In genomic region chr1:74297269-74297668, GRCm38 (mm10) we compare ENCODE assay signal across 8 mouse cellular contexts. TPM values are rescaled to one million over a fixed set of nuclear protein-coding genes. Genes with fewer than 3 reads are reported as not detected.
DNase-seq lines count a peak whose midpoint lies in the region; ATAC-seq and TF ChIP-seq lines count a peak whose summit lies in the region.

No protein-coding gene starts in this region.

- no peak overlapping the region for H3K9ac ChIP-seq in kidney, embryonic 15.5 days
- H3K9ac ChIP-seq in embryonic facial prominence, embryonic 14.5 days (ENCODE audit: low read depth, low read length), result peak overlapping the region; percentile 32; the same call in 1 of the 2 replicates
- peak overlapping the region; percentile 27; the same call in 1 of the 2 replicates for H3K9ac ChIP-seq in kidney, postnatal 0 days (ENCODE audit: low read depth, low read length)
- no peak overlapping the region for H3K9ac ChIP-seq in neural tube, embryonic 15.5 days (replicated peaks)

- H3K27me3 ChIP-seq in kidney, embryonic 15.5 days, result no peaks in the 10 kb centered on the region
- no peaks in the 10 kb centered on the region for H3K27me3 ChIP-seq in embryonic facial prominence, embryonic 14.5 days (replicated peaks; ENCODE audit: control insufficient read depth, insufficient read depth, low read length)
- no peaks in the 10 kb centered on the region for H3K27me3 ChIP-seq in kidney, postnatal 0 days (ENCODE audit: insufficient read depth, low read length)
- H3K27me3 ChIP-seq in neural tube, embryonic 15.5 days (replicated peaks), result 0 out of 2 replicates have a peak, but pooled peaks cover under 1% of the 10 kb centered on the region

- H3K36me3 ChIP-seq in kidney, embryonic 15.5 days, result peaks cover 21% of the 10 kb centered on the region
- H3K36me3 ChIP-seq in embryonic facial prominence, embryonic 14.5 days (ENCODE audit: control insufficient read depth, insufficient read depth, low read length), result peaks cover 20% of the 10 kb centered on the region; the same call in 1 of the 2 replicates
- H3K36me3 ChIP-seq in kidney, postnatal 0 days (ENCODE audit: insufficient read depth, low read length), result peaks cover 6% of the 10 kb centered on the region; the same call in 1 of the 2 replicates
- H3K36me3 ChIP-seq in neural tube, embryonic 15.5 days, result peaks cover 15% of the 10 kb centered on the region

- H3K4me3 ChIP-seq in kidney, embryonic 15.5 days (replicated peaks), result no peak overlapping the region
- H3K4me3 ChIP-seq in embryonic facial prominence, embryonic 14.5 days (ENCODE audit: low read depth, low read length), result no peak overlapping the region
- no peak overlapping the region for H3K4me3 ChIP-seq in kidney, postnatal 0 days (replicated peaks; ENCODE audit: low read depth, low read length)
- no peak overlapping the region for H3K4me3 ChIP-seq in neural tube, embryonic 15.5 days (replicated peaks)

- DNase-seq in kidney, adult 8-10 months, result no peak
- DNase-seq in embryonic facial prominence, embryonic 14.5 days (ENCODE audit: low spot score), result peak; percentile 24
- DNase-seq in kidney, postnatal 0 days (ENCODE audit: low spot score), result no peak
- no peak for DNase-seq in right cerebral cortex, adult 18-20 months
- DNase-seq in thymus, postnatal 4 days, result no peak
- no peak for DNase-seq in frontal cortex, postnatal 25 days (ENCODE audit: low spot score in 2 of 2)

- ATAC-seq in kidney, embryonic 15.5 days (replicated peaks; ENCODE audit: low FRiP score), result peak; percentile 23; the same call in 1 of the 2 replicates
- no peak for ATAC-seq in embryonic facial prominence, embryonic 14.5 days (ENCODE audit: low read depth)
- 0 out of 2 replicates have a peak, but pooled peaks have one; percentile 8 for ATAC-seq in kidney, postnatal 0 days (replicated peaks; ENCODE audit: low FRiP score, low read depth)
- no peak for ATAC-seq in neural tube, embryonic 15.5 days (ENCODE audit: low FRiP score)

- peak overlapping the region; percentile 98 for H3K27ac ChIP-seq in kidney, embryonic 15.5 days
- H3K27ac ChIP-seq in embryonic facial prominence, embryonic 14.5 days (replicated peaks; ENCODE audit: low read depth, low read length), result peak overlapping the region; percentile 91
- H3K27ac ChIP-seq in kidney, postnatal 0 days, result peak overlapping the region; percentile 92
- 0 out of 2 replicates have a peak overlapping the region, but pooled peaks have one; percentile 83 for H3K27ac ChIP-seq in neural tube, embryonic 15.5 days (replicated peaks)

- no peaks in the 10 kb centered on the region for H3K9me3 ChIP-seq in kidney, embryonic 15.5 days (replicated peaks)
- H3K9me3 ChIP-seq in embryonic facial prominence, embryonic 14.5 days (ENCODE audit: control insufficient read depth, low read length), result no peaks in the 10 kb centered on the region
- H3K9me3 ChIP-seq in kidney, postnatal 0 days (replicated peaks; ENCODE audit: low read length), result no peaks in the 10 kb centered on the region
- no peaks in the 10 kb centered on the region for H3K9me3 ChIP-seq in neural tube, embryonic 15.5 days (replicated peaks)

- peak overlapping the region; percentile 53; the same call in 1 of the 2 replicates for H3K4me2 ChIP-seq in kidney, embryonic 15.5 days
- H3K4me2 ChIP-seq in embryonic facial prominence, embryonic 14.5 days (ENCODE audit: low read depth, low read length), result peak overlapping the region; percentile 45
- H3K4me2 ChIP-seq in kidney, postnatal 0 days (ENCODE audit: low read length), result no peak overlapping the region
- H3K4me2 ChIP-seq in neural tube, embryonic 15.5 days, result no peak overlapping the region

- no peak for TF ChIP-seq CTCF in kidney, postnatal 0 days (IDR thresholded peaks at IDR 0.05; ENCODE audit: low read depth)

- H3K4me1 ChIP-seq in kidney, embryonic 15.5 days, result peaks cover 69% of the 10 kb centered on the region
- peaks cover 29% of the 10 kb centered on the region for H3K4me1 ChIP-seq in embryonic facial prominence, embryonic 14.5 days (ENCODE audit: control insufficient read depth, insufficient read depth, low read length)
- H3K4me1 ChIP-seq in kidney, postnatal 0 days (replicated peaks; ENCODE audit: insufficient read depth, low read length), result peaks cover 49% of the 10 kb centered on the region
- peaks cover 48% of the 10 kb centered on the region for H3K4me1 ChIP-seq in neural tube, embryonic 15.5 days

- 41% methylated on average over 3 of the region's 3 CpGs for WGBS in kidney, embryonic 15.5 days
- 65% methylated on average over 3 of the region's 3 CpGs for WGBS in embryonic facial prominence, embryonic 14.5 days
- WGBS in kidney, postnatal 0 days, result 44% methylated on average over 3 of the region's 3 CpGs
- 84% methylated on average over 3 of the region's 3 CpGs for WGBS in neural tube, embryonic 15.5 days

RNA-seq across cellular contexts. Expression of gene Tmbim1, which starts 8.2 kb away (rescaled TPM):
- 25.6 and 31.2 TPM in 2 replicates for polyA plus RNA-seq in kidney, embryonic 15.5 days (2015; fragmentation: Nextera tagmentation; extraction: Ambion mirVana)
- 35.4 and 35.6 TPM in 2 replicates for polyA plus RNA-seq in embryonic facial prominence, embryonic 14.5 days (2014; fragmentation: Nextera tagmentation; extraction: Ambion mirVana)
- 27.8 and 30.8 TPM in 2 replicates for polyA plus RNA-seq in kidney, postnatal 0 days (2015; fragmentation: Nextera tagmentation; extraction: Ambion mirVana)
- polyA plus RNA-seq in neural tube, embryonic 15.5 days (2015; fragmentation: Nextera tagmentation; extraction: Ambion mirVana), result 10.1 and 12.9 TPM in 2 replicates

RNA-seq across cellular contexts. Expression of gene Pnkd, which starts 12.5 kb away (rescaled TPM):
- 138 and 139 TPM in 2 replicates for polyA plus RNA-seq in kidney, embryonic 15.5 days (2015; fragmentation: Nextera tagmentation; extraction: Ambion mirVana)
- polyA plus RNA-seq in embryonic facial prominence, embryonic 14.5 days (2014; fragmentation: Nextera tagmentation; extraction: Ambion mirVana), result 119 and 133 TPM in 2 replicates
- 162 and 169 TPM in 2 replicates for polyA plus RNA-seq in kidney, postnatal 0 days (2015; fragmentation: Nextera tagmentation; extraction: Ambion mirVana)
- 152 and 156 TPM in 2 replicates for polyA plus RNA-seq in neural tube, embryonic 15.5 days (2015; fragmentation: Nextera tagmentation; extraction: Ambion mirVana)

RNA-seq across cellular contexts. Expression of gene Aamp, which starts 12.7 kb away (rescaled TPM):
- 267 and 283 TPM in 2 replicates for polyA plus RNA-seq in kidney, embryonic 15.5 days (2015; fragmentation: Nextera tagmentation; extraction: Ambion mirVana)
- 214 and 224 TPM in 2 replicates for polyA plus RNA-seq in embryonic facial prominence, embryonic 14.5 days (2014; fragmentation: Nextera tagmentation; extraction: Ambion mirVana)
- polyA plus RNA-seq in kidney, postnatal 0 days (2015; fragmentation: Nextera tagmentation; extraction: Ambion mirVana), result 248 and 264 TPM in 2 replicates
- polyA plus RNA-seq in neural tube, embryonic 15.5 days (2015; fragmentation: Nextera tagmentation; extraction: Ambion mirVana), result 209 and 236 TPM in 2 replicates

RNA-seq across cellular contexts. Expression of gene Gpbar1, which starts 18.9 kb away (rescaled TPM):
- 1.7 and 2.1 TPM in 2 replicates for polyA plus RNA-seq in kidney, embryonic 15.5 days (2015; fragmentation: Nextera tagmentation; extraction: Ambion mirVana)
- polyA plus RNA-seq in embryonic facial prominence, embryonic 14.5 days (2014; fragmentation: Nextera tagmentation; extraction: Ambion mirVana), result 0.20 and 0.21 TPM in 2 replicates
- 1.0 and 1.7 TPM in 2 replicates for polyA plus RNA-seq in kidney, postnatal 0 days (2015; fragmentation: Nextera tagmentation; extraction: Ambion mirVana)
- 0.73 TPM in 1 of 2 replicates, not detected in the other for polyA plus RNA-seq in neural tube, embryonic 15.5 days (2015; fragmentation: Nextera tagmentation; extraction: Ambion mirVana)

Comparison
In these comparisons a context has a peak if more than half of its experiments do, and no peak if none do; other contexts are left out.
1. H3K4me2 ChIP-seq: peak in kidney, embryonic 15.5 days (single experiment) and embryonic facial prominence, embryonic 14.5 days (single experiment); none in kidney, postnatal 0 days (single experiment) and neural tube, embryonic 15.5 days (single experiment).
2. H3K9ac ChIP-seq: peak in embryonic facial prominence, embryonic 14.5 days (single experiment) and kidney, postnatal 0 days (single experiment); none in kidney, embryonic 15.5 days (single experiment) and neural tube, embryonic 15.5 days (single experiment).
3. ATAC-seq: peak in kidney, embryonic 15.5 days (single experiment) and kidney, postnatal 0 days (single experiment); none in embryonic facial prominence, embryonic 14.5 days (single experiment) and neural tube, embryonic 15.5 days (single experiment).
4. Peak in every context shown above with its lines, with median percentiles within 50 percentile points of each other: H3K27ac ChIP-seq.